Mouse (Mus musculus) CD4-positive, CD25-positive, alpha-beta regulatory T cell, adult 2 months (primary cell): ENCODE results near the gene Runx3.

Source experiments
- DNase-seq: peaks from one replicate; pipeline ENCODE4 v3.0.0-alpha.2; 2012; ENCODE audit warnings: low read depth, low spot score

Gene Runx3

GRCm38 (mm10) chr4:135150031-135150801, 29.8 kb downstream of the Runx3 start:
- DNase-seq = peak; percentile 89

- no peak for DNase-seq
Measured at GRCm38 (mm10) chr4:135151111-135151987, 30.9 kb downstream of the Runx3 start.

GRCm38 (mm10) chr4:135151988-135152594, 31.6 kb downstream of the Runx3 start:
- DNase-seq = peak; percentile 77

GRCm38 (mm10) chr4:135152834-135153259, 32.4 kb downstream of the Runx3 start:
- peak; percentile 73 for DNase-seq

GRCm38 (mm10) chr4:135153260-135154088, 33.0 kb downstream of the Runx3 start:
- DNase-seq = peak; percentile 64

GRCm38 (mm10) chr4:135154089-135154949, 33.9 kb downstream of the Runx3 start:
- peak; percentile 53 for DNase-seq

GRCm38 (mm10) chr4:135155106-135155800, 34.8 kb downstream of the Runx3 start:
- peak; percentile 30 for DNase-seq

GRCm38 (mm10) chr4:135155805-135156469, 35.5 kb downstream of the Runx3 start:
- DNase-seq = no peak

- DNase-seq = no peak
Measured at GRCm38 (mm10) chr4:135156531-135156930, 36.1 kb downstream of the Runx3 start.

- DNase-seq = peak; percentile 75
Measured at GRCm38 (mm10) chr4:135157329-135157728, 36.9 kb downstream of the Runx3 start.

GRCm38 (mm10) chr4:135158724-135159409, 38.4 kb downstream of the Runx3 start:
- peak; percentile 72 for DNase-seq

- no peak for DNase-seq
Measured at GRCm38 (mm10) chr4:135159663-135160062, 39.2 kb downstream of the Runx3 start.

- DNase-seq = no peak
Measured at GRCm38 (mm10) chr4:135160168-135160567, 39.7 kb downstream of the Runx3 start.

GRCm38 (mm10) chr4:135161441-135161840, 41.0 kb downstream of the Runx3 start:
- DNase-seq = no peak

- DNase-seq = no peak
Measured at GRCm38 (mm10) chr4:135165761-135166160, 45.3 kb downstream of the Runx3 start.

- no peak for DNase-seq
Measured at GRCm38 (mm10) chr4:135166413-135167225, 46.2 kb downstream of the Runx3 start.

GRCm38 (mm10) chr4:135167816-135168527, 47.5 kb downstream of the Runx3 start:
- DNase-seq = no peak
